Mouse (Mus musculus) brown adipose tissue, adult 24 weeks (tissue): ENCODE measurements around the gene Sh2d3c. TPM values are rescaled to one million over a fixed set of nuclear protein-coding genes. Genes with fewer than 3 reads are reported as not detected.
A peak's percentile ranks its signal among the peaks of the same experiment; 100 is the strongest.

Experiments
- H3K27ac ChIP-seq: fragments of 200-500 bp; replicated peaks from 2 replicates; pipeline ENCODE4 v1.5.1; 2012; ENCODE audit warnings: low read depth, mild to moderate bottlenecking, low read length
- H3K4me1 ChIP-seq: fragments of 200-500 bp; 2 replicates; pipeline ENCODE4 v1.6.1; 2012; ENCODE audit warnings: low read length, mixed read lengths; ENCODE audit not compliant: control insufficient read depth, insufficient read depth, insufficient read length
- H3K4me3 ChIP-seq: fragments of 200-500 bp; 2 replicates; pipeline ENCODE4 v1.5.1; 2012; ENCODE audit warnings: low read depth, mild to moderate bottlenecking, low read length, moderate library complexity; ENCODE audit not compliant: insufficient read depth
- polyA plus RNA-seq: library from polyadenylated mRNA; stranded (reverse); fragments of >200 nt; gene quantifications from 2 replicates; pipeline ENCODE4 v1.2.4, GENCODE M21; 2012; ENCODE audit not compliant: missing spikeins, insufficient read depth, insufficient read length

Sh2d3c gene
- polyA plus RNA-seq, 1 experiment = 4.4 TPM

DNA sequence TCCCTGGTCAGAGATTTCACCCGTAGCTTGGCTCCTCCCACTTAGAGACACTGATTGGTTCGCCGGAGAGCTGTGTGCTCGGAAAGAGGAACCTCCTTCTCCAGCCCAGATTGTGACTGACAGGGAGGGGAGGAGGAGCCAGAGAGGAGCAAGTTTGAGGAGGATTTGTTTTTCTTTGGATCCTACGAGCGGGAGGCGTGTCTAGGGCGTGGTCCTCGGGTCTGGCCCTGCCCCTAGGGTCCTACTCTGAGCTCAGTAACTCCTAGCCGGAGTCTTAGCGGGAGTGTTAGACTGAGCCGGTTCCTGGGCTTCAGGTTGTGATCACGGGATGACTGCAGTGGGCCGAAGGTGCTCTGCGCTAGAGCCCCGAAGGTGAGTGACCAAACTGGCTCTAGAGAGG lies 6.6 kb downstream of the Sh2d3c start:
- Histone ChIP-seq H3K4me3 (peak overlapping the region; percentile 66), H3K4me1 (peaks cover 6% of the 10 kb centered on the region; the same call in 1 of the 2 replicates), H3K27ac (peak overlapping the region; percentile 95)

DNA sequence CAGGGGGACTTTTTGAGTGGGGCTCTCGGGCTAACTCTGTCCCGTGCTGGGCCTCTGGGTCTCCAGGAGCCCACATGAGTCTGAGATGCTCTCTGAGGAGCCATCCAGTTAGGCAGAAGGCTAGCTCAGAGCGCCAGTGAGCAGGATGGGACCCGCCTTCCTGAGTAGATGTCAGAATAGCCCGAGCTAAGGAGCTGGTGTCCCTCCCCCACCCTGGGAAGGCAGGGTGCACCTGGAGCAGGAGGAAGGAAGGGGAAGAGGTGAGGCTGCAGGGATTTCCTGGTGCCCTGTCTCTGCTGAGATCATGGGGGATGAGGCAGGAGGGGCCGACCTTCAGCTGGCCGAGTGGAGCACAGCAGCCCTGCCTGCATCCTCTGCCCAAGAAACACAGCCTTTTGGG lies 7.6 kb downstream of the Sh2d3c start:
- H3K4me1 ChIP-seq = peaks cover 6% of the 10 kb centered on the region; the same call in 1 of the 2 replicates
- H3K27ac ChIP-seq = peak overlapping the region; percentile 99
- H3K4me3 ChIP-seq = peak overlapping the region; percentile 66

DNA sequence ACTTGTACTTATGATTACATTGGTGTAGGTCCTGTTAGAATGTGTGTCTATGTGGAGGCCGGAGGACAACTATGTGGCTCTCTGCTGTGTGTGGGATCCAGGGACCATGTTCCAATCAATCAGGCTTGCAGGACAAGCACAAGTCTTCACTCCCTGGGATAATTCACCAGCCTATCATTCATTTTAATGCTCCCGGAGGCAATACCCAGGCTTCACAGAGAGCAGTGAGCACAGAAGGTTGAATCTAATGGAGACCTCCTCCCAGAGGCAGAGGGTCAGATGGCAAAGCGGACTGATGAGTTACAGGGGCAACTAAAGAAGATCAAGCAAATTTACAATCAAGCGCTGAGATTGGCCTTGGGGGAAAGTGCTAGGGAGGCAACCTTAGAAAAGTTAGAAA lies 8.7 kb downstream of the Sh2d3c start:
- peak overlapping the region; percentile 99 for H3K27ac ChIP-seq
- H3K4me3 ChIP-seq = peak overlapping the region; percentile 66
- H3K4me1 ChIP-seq = peaks cover 11% of the 10 kb centered on the region

DNA sequence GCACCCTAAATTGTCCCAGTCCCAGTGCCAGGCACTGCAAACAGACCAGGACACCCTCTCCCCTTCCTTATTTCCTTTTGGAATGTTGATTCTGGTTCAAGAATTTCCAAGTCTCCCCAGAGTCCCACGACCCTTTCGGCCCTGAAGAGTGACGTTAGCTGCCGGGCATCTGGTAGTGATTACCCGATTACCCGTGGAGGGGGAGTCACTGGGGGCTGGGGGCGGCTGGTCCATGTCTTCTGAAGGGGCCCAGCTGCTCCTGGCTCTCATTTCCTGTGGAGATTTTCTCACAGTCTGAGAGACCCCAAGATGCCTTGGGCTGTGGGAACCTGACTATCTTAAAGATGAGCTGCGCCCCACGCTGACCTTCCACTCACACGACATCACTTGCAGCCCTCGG lies 10.0 kb downstream of the Sh2d3c start:
- Histone ChIP-seq H3K4me3 (peak overlapping the region; percentile 66), H3K27ac (peak overlapping the region; percentile 99), H3K4me1 (peaks cover 11% of the 10 kb centered on the region)

DNA sequence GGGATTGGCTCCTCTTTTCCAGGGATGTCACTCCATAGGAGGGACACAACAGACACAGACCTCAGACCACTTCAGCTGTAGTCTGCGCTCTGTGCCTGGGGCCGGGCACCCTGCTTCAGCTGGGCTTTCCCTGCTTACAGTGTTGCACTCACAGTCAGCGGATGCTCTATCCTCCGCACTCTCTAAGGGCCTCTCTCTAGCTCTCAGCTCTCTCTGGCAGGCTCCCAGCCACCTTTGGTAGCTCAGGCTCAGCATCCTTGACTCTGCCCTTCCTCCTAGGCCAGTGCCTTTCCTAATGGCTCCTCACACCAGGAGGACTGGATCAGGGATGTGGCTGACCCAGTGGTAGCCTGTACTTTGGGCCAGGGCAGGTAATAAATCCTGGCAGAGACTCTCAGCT lies 11.1 kb downstream of the Sh2d3c start:
- Histone ChIP-seq H3K27ac (peak overlapping the region; percentile 99), H3K4me3 (peak overlapping the region; percentile 66), H3K4me1 (peaks cover 11% of the 10 kb centered on the region)

DNA sequence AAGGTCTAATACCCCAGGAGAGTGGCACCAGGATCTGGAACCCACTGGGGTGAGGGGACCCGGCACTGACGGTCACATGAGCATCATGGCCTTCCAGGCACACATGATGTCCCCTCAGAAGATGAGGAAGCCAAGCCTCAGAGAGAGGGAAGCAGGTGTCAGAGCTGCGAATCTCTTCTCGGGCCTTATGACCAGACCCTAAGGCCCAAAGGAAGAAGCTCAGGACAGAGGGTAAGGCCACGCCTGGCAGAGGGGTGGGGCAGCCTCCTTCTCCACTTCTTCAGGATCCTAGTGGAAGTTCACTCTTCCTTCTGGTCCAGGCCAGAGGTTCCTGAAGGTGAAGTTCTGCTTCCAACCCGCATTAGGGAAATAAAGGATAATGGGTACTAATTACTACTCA lies 11.8 kb downstream of the Sh2d3c start:
- peak overlapping the region; percentile 66 for H3K4me3 ChIP-seq
- H3K27ac ChIP-seq = peak overlapping the region; percentile 99
- H3K4me1 ChIP-seq = peaks cover 16% of the 10 kb centered on the region

DNA sequence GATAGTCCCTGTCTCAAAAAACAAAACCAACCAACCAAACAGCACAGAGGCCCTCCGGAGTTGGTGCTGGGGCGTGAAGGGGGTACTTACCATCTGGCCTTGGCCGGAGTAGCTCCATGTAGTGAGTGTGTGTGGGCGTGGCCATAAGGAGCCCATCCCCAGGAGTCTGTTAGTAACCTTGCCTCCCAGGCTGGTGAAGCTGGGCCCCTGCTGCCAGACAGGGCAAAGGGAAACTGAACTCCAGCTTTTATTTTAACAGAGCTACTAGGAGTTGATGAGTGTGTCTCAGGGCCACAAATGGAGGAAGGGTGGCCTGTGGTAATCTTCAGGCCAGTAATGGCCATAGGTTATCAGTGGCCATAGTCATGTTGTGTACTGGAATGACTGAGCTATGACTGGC lies 13.6 kb downstream of the Sh2d3c start:
- peak overlapping the region; percentile 99 for H3K27ac ChIP-seq
- peaks cover 19% of the 10 kb centered on the region for H3K4me1 ChIP-seq
- H3K4me3 ChIP-seq = peak overlapping the region; percentile 4

DNA sequence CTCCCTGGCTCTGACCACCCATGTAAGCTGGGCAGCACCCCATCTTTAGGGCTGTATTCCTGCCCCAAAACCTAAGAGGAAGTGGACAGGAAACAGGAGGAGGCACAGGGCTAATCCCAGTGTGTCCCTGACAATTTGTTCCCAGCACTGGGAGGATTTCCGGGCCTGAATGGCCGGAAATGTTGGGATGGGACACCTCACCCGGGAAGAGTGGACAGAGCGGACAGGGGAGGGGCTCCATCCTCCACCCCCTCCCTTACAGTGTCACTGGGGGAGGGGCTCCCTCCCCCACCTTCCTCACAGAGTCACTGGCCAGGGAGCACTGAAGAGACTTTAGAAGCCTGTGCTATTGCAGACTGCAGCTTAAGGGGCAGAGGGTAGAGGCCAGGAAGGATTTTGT lies 14.1 kb downstream of the Sh2d3c start:
- Histone ChIP-seq H3K27ac (peak overlapping the region; percentile 99), H3K4me1 (peaks cover 22% of the 10 kb centered on the region), H3K4me3 (peak overlapping the region; percentile 23)

DNA sequence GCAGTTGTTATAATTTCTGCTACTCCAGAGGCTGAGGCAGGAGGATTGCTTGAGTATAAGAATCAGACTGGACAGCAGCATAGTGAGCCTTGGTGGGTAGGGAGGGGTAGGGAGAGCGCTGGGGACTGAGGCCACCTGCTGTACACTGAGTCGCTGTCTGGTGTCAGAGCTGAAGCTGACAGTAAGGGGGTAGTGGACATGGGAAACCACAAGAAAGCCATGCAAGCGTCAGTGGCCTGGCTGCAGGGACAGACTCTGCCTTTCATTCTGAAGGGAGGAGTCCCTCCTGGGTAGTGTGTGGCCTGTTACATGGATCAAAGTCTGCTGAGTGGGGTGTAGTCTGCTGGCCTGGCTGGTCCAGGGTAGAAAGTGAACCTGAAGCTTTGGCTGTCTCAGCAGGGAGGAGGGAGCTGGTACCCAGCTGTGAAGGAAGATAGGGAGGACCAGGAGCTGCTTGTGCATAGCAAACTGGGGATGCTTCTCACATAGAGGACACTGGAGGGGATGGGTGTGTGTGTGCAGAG lies 15.5 kb downstream of the Sh2d3c start:
- Histone ChIP-seq H3K27ac (peak overlapping the region; percentile 77), H3K4me1 (peaks cover 22% of the 10 kb centered on the region), H3K4me3 (peak overlapping the region; percentile 14)

DNA sequence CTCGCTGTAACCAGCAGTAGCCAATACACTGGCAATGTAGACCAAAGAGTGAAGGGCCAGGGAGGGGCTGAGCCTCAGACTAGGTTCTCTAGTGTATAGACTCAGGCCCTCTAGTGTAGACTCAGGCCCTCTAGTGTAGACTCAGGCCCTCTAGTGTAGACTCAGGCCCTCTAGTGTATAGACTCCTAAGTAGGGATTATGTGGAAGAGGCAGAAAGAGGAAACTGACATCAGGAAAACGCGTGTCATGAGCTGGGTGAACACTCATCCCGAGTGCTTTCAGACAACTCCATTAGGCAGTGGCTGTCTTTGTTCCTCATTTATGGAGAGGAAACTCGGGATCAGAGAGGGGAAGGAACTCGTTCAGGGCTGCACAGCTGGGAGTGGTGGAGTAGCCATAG lies 16.2 kb downstream of the Sh2d3c start:
- peaks cover 26% of the 10 kb centered on the region for H3K4me1 ChIP-seq
- peak overlapping the region; percentile 77; the same call in 1 of the 2 replicates for H3K27ac ChIP-seq
- H3K4me3 ChIP-seq = peak overlapping the region; percentile 3; the same call in 1 of the 2 replicates

DNA sequence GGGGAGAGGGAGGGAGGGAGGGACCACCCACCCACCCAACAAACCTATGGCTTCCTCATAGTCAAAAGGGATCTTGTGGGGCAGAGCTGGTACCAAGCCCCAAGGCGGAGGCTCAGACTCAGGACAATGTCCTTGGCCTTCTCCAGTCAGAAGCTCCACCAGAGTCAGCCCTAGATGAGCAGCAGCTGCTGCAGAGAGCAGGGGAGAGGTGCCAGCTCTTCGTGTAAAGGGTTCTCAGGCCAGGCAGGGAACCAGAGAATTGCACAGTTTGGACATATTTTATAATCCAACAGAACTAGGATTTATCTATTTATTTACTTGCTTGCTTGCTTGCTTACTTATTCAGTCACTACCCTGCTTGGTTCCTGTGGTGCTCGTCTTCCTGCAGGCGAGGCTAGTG lies 18.5 kb downstream of the Sh2d3c start:
- no peak overlapping the region for H3K4me3 ChIP-seq
- no peak overlapping the region; the same call in 1 of the 2 replicates for H3K27ac ChIP-seq
- peaks cover 26% of the 10 kb centered on the region for H3K4me1 ChIP-seq

DNA sequence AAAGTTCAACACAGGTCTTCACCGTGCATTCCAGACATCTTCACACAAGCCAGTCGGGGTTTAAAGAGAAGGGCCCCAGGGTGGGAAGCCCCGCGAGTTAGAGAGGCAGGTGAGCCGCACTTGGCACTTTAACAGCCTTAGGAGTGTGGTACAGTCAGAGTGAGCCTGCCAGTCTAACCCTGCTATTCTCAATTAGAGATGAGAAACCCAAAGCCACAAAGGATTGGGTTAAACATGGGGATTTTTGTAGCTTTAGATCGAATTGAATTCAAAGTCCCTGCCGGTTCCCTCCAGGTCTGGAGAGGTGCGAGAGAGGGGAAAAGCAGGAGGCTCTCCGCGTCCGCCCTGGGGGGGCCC lies 20.0 kb downstream of the Sh2d3c start, which contains the start of gene 6330409D20Rik:
TSS of gene 6330409D20Rik (minus strand) at position 101 of the 357 bp plus-strand sequence.
- H3K27ac ChIP-seq = peak within 1 kb of the TSS; percentile 32; the same call in 1 of the 2 replicates
- H3K4me1 ChIP-seq = peaks cover 22% of the 10 kb centered on the region
- H3K4me3 ChIP-seq = peak within 1 kb of the TSS; percentile 32

DNA sequence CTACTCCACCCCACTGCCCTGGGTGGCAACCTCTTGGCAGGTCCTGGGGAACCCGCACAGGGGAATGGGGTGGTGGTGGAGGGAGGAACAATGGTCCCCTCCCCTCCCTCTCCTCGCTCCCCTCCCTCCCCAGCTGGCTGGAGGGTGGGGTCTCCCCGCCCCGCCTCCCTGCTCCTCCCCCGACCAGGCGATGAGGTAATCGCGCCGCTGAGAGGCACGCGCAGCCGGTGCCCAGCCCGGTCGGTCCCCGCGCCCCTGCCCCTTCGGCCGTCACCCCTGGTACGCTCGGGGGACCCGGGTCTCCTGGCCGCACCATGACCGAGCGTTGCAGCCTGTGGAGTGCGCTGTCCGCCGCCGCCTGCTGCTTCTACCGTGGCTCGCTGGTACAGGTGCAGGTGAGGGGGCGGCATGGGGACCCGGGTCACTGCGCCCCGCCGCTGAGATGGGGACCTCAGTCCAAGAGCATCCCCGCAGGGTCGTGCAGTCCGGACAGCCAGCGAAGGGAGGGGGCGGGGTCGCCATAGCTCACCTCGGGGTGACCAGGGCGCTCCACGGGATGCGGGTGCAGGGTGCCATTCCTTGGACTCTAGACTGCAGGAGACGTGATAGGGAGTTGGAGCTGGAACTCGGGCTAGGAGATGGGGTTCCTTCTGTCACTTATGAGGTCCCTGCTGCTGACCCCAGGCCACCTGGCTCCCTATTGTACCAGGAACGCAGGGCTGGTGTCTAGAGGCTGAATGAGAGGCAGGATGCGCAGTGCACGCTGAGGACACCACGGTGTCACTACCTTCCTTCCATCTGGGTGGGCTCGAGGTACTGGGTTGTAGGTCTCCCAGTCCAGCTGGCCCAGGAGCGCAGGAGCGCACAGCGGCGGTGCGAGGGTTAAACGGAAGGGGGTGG lies 20.7 kb downstream of the Sh2d3c start:
- Histone ChIP-seq H3K4me1 (peaks cover 22% of the 10 kb centered on the region), H3K27ac (peak overlapping the region; percentile 32; the same call in 1 of the 2 replicates), H3K4me3 (peak overlapping the region; percentile 32)

DNA sequence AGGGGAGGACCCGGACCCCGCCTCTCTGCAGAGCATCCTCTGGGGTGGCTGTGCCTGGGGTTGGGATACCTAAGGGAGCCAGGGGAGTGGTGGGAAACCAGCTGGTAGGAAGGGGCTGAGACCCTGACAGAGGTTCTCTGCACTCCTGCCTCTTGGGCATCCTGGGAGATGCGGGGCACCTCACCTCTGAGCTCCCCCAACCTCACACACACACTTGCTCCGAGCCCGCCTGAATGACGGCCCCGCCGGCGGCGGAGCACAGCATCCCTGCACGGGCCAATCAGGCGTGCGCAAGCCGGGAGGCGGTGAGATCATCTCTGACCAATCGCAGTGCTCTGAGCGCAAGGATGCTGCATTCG lies 21.3 kb downstream of the Sh2d3c start:
- no peak overlapping the region for H3K27ac ChIP-seq
- no peak overlapping the region for H3K4me3 ChIP-seq

DNA sequence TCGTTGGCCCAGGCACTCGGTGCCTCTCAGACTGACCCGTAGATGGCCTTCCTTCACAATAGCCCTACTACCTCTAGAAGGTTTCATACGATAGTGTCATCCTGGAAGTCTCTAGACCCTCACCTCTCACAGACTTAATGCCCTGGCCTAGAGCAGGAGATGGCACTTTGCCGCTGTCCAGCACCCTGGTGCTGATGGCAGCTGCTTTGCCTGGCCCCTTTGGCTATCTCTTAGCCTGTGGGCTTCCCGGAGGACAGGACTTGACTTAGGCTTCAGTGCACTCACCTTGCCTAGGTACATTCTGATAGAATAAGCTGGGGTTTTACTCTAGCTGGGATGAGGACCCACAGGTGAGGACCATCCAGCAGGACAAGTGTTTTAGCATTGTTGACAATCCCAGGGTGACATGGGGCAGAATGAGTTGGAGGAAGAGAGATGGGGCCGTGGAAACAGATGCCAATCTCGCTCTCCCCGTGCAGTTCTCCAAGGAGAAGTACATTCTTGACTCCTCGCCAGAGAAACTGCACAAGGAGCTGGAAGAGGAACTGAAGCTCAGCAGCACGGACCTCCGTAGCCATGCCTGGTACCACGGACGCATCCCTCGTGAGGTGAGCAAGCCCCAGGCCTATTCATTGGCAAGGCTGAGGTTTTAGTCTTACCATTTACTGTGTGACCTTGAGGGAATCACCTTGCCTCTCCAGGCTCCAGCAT lies 23.6 kb downstream of the Sh2d3c start:
- Histone ChIP-seq H3K4me3 (no peak overlapping the region), H3K4me1 (peaks cover 13% of the 10 kb centered on the region), H3K27ac (no peak overlapping the region)

More for the DNA sequence above, 21.3 kb downstream of the Sh2d3c start:
- peaks cover 21% of the 10 kb centered on the region for H3K4me1 ChIP-seq
